Comparison of ENCODE assay signal across 25 mouse cellular contexts in the genomic region with DNA sequence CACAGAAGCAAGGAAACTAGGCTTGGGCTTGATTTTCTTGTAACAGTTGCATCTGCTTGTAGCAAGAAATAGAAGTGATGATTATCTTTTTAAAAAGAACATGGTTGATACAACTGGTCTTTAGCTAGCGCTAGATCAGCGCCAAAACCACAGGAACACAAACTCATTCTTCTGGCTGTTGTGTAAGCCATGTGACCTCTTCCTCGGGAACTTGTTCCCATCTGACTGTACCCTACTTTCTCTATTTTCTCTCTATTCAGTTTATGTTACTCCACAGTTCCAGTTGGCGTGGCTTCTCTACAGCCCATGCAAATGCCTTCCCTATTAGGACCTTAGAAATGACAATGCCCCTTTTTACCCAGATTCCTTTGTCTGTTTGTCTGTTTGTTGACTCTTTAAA.
"Had no signal": no experiment of that assay in that cellular context is flagged by ENCODE, and none has a peak within 500 bp of the region (broad histone marks: within the 10 kb centered on the region; RNA-seq: fewer than 3 reads in every experiment).

No protein-coding gene starts in this region.

- H3K27me3 ChIP-seq: heart, embryonic 12.5 days; hindbrain, embryonic 12.5 days; intestine, embryonic 15.5 days; kidney, embryonic 15.5 days; limb, embryonic 13.5 days; limb, embryonic 15.5 days; liver, embryonic 12.5 days had no signal

- DNase-seq: gastrocnemius, postnatal 14 days; gastrocnemius, postnatal 36 days; heart, adult 18-20 months; heart, postnatal 10 days; heart, postnatal 4 days; kidney, adult 18-20 months; kidney, adult 8-10 months; kidney, postnatal 14 days; kidney, postnatal 36 days; layer of hippocampus, postnatal 36 days had no signal

- H3K9me3 ChIP-seq: heart, embryonic 10.5 days; intestine, embryonic 15.5 days; kidney, embryonic 15.5 days; limb, embryonic 13.5 days; limb, embryonic 15.5 days; liver, embryonic 12.5 days had no signal

- H3K36me3 ChIP-seq: heart, embryonic 10.5 days; heart, embryonic 12.5 days; hindbrain, embryonic 10.5 days; hindbrain, embryonic 12.5 days; intestine, embryonic 15.5 days; kidney, embryonic 15.5 days; limb, embryonic 13.5 days; limb, embryonic 15.5 days; liver, embryonic 12.5 days had no signal

- H3K27ac ChIP-seq: heart, embryonic 10.5 days; hindbrain, embryonic 10.5 days; hindbrain, embryonic 12.5 days; hindbrain, embryonic 14.5 days; intestine, embryonic 15.5 days; kidney, embryonic 15.5 days; kidney, postnatal 0 days; limb, embryonic 13.5 days; limb, embryonic 15.5 days; liver, embryonic 12.5 days; liver, embryonic 14.5 days had no signal

- H3K4me3 ChIP-seq: heart, embryonic 10.5 days; heart, embryonic 12.5 days; hindbrain, embryonic 10.5 days; hindbrain, embryonic 12.5 days; intestine, embryonic 15.5 days; kidney, embryonic 15.5 days; limb, embryonic 13.5 days; limb, embryonic 15.5 days; liver, embryonic 12.5 days had no signal

- ATAC-seq: hindbrain, embryonic 16.5 days; inflammation-experienced regulatory T-cells, adult 6 months; intestine, embryonic 15.5 days; intestine, postnatal 0 days; liver, embryonic 12.5 days had no signal

- H3K4me1 ChIP-seq: heart, embryonic 10.5 days; heart, embryonic 12.5 days; hindbrain, embryonic 10.5 days; hindbrain, embryonic 12.5 days; intestine, embryonic 15.5 days; limb, embryonic 13.5 days; limb, embryonic 15.5 days; liver, embryonic 12.5 days had no signal
